Mouse (Mus musculus) small intestine, adult 2 months (tissue): ENCODE data around the gene Prdm15.

Source experiments
- CTCF ChIP-seq: fragments of 200-500 bp; IDR thresholded peaks from 2 replicates; pipeline ENCODE4 v1.5.1; 2012; ENCODE audit warnings: low read depth, mild to moderate bottlenecking, control low read depth, inconsistent platforms, low read length, moderate library complexity, mixed read lengths; ENCODE audit not compliant: insufficient replicate concordance, insufficient read length; ENCODE audit errors: extremely low read depth
- POLR2A ChIP-seq: fragments of 200-500 bp; IDR thresholded peaks from 2 replicates; pipeline ENCODE4 v1.6.1; 2012; ENCODE audit warnings: low read depth, mild to moderate bottlenecking, control low read depth, inconsistent platforms, low read length, moderate library complexity

DNA sequence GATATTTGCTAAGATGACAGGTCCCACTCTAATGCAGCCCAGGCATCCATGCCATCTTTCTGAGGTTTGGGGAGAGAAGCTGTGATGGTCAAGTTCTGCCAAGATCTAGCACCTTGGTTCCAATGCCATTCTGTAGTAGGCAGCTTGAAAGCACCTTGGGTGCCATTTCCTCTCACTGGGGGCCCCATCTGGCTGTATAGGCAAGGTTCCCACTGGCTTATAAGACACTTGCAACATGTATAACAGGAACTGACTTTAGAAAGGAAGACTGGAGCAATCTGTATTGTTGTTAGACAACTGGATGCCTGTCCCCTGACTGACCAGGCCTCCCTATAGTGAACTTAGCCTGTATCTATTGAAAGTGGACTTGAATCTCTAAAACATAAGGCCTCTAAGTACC lies 36.1 kb upstream of the Prdm15 start:
- no peak for TF ChIP-seq CTCF
- TF ChIP-seq POLR2A, result no peak
